Mouse (Mus musculus) cortical plate, adult 2 months (tissue): ENCODE data around the gene Thsd7b.

ENCODE experiments used
- CTCF ChIP-seq: fragments of 200-500 bp; IDR thresholded peaks from 2 replicates; pipeline ENCODE4 v1.5.1; 2011; ENCODE audit warnings: mild to moderate bottlenecking, control low read depth, low read length; ENCODE audit not compliant: insufficient read depth; ENCODE audit errors: extremely low read depth
- POLR2A ChIP-seq: fragments of 200-500 bp; IDR thresholded peaks from 2 replicates; pipeline ENCODE4 v1.6.1; 2011; ENCODE audit warnings: mild to moderate bottlenecking, low read length, control low read depth; ENCODE audit not compliant: insufficient read depth; ENCODE audit errors: extremely low read depth

DNA sequence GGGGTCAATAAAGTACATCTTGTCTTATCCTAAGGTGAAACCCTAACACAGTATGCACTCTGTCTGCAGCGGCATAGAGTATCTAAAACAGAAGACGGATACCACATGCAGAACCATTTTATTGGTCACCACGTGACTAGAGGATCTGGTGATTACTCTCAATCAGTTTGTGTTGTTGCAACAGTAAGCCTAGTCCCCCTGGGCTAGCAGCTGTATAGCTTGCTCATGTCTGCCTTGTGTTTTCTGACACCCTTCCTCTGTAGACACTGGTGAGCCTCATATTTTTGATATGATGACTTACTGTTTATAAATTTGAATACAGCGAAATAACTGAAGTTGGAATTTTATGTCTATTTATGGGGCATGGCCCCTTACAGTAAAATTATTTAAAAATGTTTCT, 306.9 kb downstream of the Thsd7b start:
- no peak for TF ChIP-seq POLR2A
- no peak for TF ChIP-seq CTCF
